Mouse (Mus musculus) splenic B cell, adult 2 months (primary cell): ENCODE results near the gene Gas7.

Experiments
- DNase-seq: peaks from one replicate; pipeline ENCODE4 v3.0.0-alpha.2; 2011; ENCODE audit warnings: low read depth, low spot score
- H3K27me3 ChIP-seq: 2 replicates; pipeline ENCODE4 v1.6.1; 2012; ENCODE audit warnings: mild to moderate bottlenecking, low read length, moderate library complexity, mixed read lengths; ENCODE audit not compliant: control insufficient read depth, poor library complexity, insufficient read depth, severe bottlenecking
- H3K36me3 ChIP-seq: 2 replicates; pipeline ENCODE4 v1.6.1; 2012; ENCODE audit warnings: mild to moderate bottlenecking, low read length, moderate library complexity, mixed read lengths; ENCODE audit not compliant: control insufficient read depth, poor library complexity, insufficient read depth, severe bottlenecking

The Gas7 gene

GRCm38 (mm10) chr11:67668460-67669007 lies 213.3 kb downstream of the Gas7 start:
- DNase-seq: no peak
- H3K36me3 ChIP-seq: no peaks in the 10 kb centered on the region
- no peaks in the 10 kb centered on the region for H3K27me3 ChIP-seq

- no peaks in the 10 kb centered on the region for H3K27me3 ChIP-seq
- no peaks in the 10 kb centered on the region for H3K36me3 ChIP-seq
- no peak for DNase-seq
Observed at GRCm38 (mm10) chr11:67670031-67670430, 214.8 kb downstream of the Gas7 start.

- no peaks in the 10 kb centered on the region for H3K36me3 ChIP-seq
- DNase-seq: no peak
Observed at GRCm38 (mm10) chr11:67672140-67672539, 216.9 kb downstream of the Gas7 start.

DNA sequence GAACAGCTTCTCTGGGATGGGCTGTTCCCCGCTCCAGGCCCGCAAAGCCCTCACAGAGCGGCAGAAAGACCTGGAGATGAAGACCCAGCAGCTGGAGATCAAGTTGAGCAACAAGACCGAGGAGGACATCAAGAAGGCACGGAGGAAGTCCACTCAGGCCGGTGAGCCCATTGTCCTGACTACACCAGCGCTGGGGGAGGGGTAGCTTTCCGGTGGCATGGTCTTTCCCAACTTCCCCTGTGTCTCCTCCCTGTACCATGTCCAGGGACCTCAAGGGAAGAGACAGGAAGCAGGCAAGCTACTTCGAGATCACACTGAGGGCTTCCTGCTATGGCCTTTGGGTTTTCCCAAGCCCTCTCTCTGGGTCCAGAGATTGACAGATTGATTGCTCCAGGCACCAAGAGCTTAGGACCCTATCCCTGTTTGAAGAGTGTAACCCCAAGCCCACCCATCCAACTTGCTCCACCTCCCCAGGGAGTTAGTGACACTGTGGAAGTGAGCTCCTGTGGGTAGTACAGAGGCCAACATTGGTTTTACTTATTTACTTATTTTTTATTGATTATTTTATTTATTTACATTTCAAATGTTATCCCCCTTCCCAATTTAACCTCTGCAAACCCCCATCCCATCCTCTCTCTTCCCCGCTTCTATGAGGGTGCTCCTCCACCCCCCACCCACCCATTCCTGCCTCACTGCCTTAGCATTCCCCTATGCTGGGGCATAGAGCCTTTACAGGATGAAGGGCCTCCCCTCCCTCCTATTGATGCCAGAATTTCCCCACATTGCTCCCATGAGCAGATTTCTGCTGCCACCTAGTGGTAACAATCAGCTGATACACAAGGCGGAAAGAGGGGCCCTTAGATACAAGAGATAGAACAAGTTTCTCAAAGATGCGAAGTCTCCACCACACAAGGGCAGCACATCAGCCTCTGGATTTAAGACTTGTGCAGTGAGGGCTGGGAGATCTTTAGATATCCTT lies 220.6 kb downstream of the Gas7 start:
- H3K36me3 ChIP-seq: no peaks in the 10 kb centered on the region
- H3K27me3 ChIP-seq: no peaks in the 10 kb centered on the region
- DNase-seq: peak; percentile 71

More at GRCm38 (mm10) chr11:67672140-67672539, 216.9 kb downstream of the Gas7 start:
- no peaks in the 10 kb centered on the region for H3K27me3 ChIP-seq

- H3K27me3 ChIP-seq: no peaks in the 10 kb centered on the region
- DNase-seq: no peak
- no peaks in the 10 kb centered on the region for H3K36me3 ChIP-seq
Observed at GRCm38 (mm10) chr11:67679300-67679699, 224.1 kb downstream of the Gas7 start.

DNA sequence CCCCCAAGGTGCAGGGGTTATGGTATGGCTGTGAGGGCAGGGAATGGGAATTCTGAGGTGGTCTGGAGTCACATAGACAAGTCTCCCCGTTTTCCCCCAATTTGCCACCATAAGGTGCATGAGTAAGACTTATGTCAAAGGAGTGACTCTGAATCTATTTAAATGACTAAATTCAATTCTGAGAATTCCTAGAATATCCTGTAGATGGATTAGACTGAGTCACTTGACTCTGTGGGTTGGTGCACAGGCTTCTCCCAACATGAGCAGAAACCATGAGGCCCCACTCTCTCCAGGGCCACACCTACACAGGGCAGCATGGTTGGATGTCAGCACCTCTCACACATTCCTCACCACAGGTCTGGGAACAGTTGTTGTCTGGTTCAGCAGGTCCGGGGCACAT lies 224.7 kb downstream of the Gas7 start:
- H3K27me3 ChIP-seq: no peaks in the 10 kb centered on the region
- no peaks in the 10 kb centered on the region for H3K36me3 ChIP-seq
- DNase-seq: no peak

GRCm38 (mm10) chr11:67681871-67682270 lies 226.6 kb downstream of the Gas7 start:
- DNase-seq: no peak
- Histone ChIP-seq H3K36me3 (no peaks in the 10 kb centered on the region), H3K27me3 (no peaks in the 10 kb centered on the region)

- no peaks in the 10 kb centered on the region for H3K36me3 ChIP-seq
- H3K27me3 ChIP-seq: no peaks in the 10 kb centered on the region
- no peak for DNase-seq
Observed at GRCm38 (mm10) chr11:67686109-67686508, 230.9 kb downstream of the Gas7 start.

GRCm38 (mm10) chr11:67694703-67695376 lies 239.6 kb downstream of the Gas7 start, which contains the start of gene Rcvrn:
Gene Rcvrn (plus strand): TSS chr11:67695326.
- H3K27me3 ChIP-seq: no peaks in the 10 kb centered on the region

GRCm38 (mm10) chr11:67712976-67713375 lies 257.7 kb downstream of the Gas7 start:
- Histone ChIP-seq H3K36me3 (no peaks in the 10 kb centered on the region), H3K27me3 (no peaks in the 10 kb centered on the region)
- DNase-seq: no peak

More at GRCm38 (mm10) chr11:67694703-67695376, 239.6 kb downstream of the Gas7 start, which contains the start of gene Rcvrn:
- no peak for DNase-seq
- no peaks in the 10 kb centered on the region for H3K36me3 ChIP-seq

- Histone ChIP-seq H3K36me3 (no peaks in the 10 kb centered on the region), H3K27me3 (no peaks in the 10 kb centered on the region)
- DNase-seq: no peak
Observed at GRCm38 (mm10) chr11:67715382-67715781, 260.1 kb downstream of the Gas7 start.

DNA sequence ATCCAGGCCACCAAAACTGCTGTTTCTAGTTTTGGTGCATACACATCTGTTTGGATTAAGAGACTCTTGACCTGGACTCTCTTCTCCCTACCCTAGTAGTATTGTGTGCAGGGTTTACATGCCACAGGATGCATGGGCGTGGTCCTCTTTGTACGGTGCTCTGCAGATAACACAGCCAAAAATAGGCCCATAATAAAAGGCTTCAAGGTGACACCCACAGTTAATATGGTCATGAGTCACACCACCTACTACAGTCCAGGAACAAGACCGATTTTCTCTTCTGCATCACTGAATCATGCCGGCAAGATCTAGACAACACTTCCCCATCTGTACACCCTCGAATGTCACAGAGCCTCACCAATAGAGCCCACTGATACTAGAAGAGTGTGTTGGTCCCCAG lies 266.2 kb downstream of the Gas7 start:
- H3K27me3 ChIP-seq: no peaks in the 10 kb centered on the region
- no peaks in the 10 kb centered on the region for H3K36me3 ChIP-seq
- no peak for DNase-seq

- H3K36me3 ChIP-seq: no peaks in the 10 kb centered on the region
- no peak for DNase-seq
- H3K27me3 ChIP-seq: no peaks in the 10 kb centered on the region
Observed at GRCm38 (mm10) chr11:67722399-67723156, 267.3 kb downstream of the Gas7 start.

- Histone ChIP-seq H3K27me3 (no peaks in the 10 kb centered on the region), H3K36me3 (no peaks in the 10 kb centered on the region)
- DNase-seq: no peak
Observed at GRCm38 (mm10) chr11:67723231-67724013, 268.2 kb downstream of the Gas7 start.
